Mouse (Mus musculus): ENCODE data around the gene Fgfr2. TPM values are rescaled to one million over a fixed set of nuclear protein-coding genes. Genes with fewer than 3 reads are reported as not detected.
A peak's percentile ranks its signal among the peaks of the same experiment; 100 is the strongest.

Gene Fgfr2
- polyA plus RNA-seq, 1 experiment from 2014 or later: 81.1 TPM

DNA sequence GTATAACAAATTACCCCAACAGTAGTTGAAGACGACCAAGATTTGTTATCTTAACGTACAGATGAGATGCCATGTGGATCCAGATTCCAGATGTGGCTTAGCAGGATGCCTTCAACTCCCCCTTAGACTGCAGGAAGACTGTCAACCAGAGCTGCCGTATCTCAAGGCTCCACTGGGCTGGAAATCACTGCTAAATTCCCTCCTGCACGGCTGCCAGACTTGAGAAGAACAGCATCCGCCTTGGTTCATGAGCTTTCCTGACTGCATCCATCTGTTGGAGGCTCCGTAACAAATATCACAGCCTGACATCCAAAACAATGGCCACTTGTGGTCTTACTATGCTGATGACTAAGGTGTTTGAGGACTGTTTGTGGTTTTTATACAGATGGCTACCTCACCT, 635.8 kb downstream of the Fgfr2 start:
- WGBS: 54% methylated on average over 6 of the region's 6 CpGs
- H3K9me3 ChIP-seq (replicated peaks): no peaks in the 10 kb centered on the region
- H3K36me3 ChIP-seq: no peaks in the 10 kb centered on the region
- no peak overlapping the region for H3K4me2 ChIP-seq (replicated peaks)
- peaks cover 10% of the 10 kb centered on the region for H3K4me1 ChIP-seq
- no peak overlapping the region for H3K4me3 ChIP-seq
- no peak for ATAC-seq (ENCODE audit: low FRiP score)
- no peaks in the 10 kb centered on the region for H3K27me3 ChIP-seq
- H3K27ac ChIP-seq: no peak overlapping the region
- H3K9ac ChIP-seq: no peak overlapping the region

DNA sequence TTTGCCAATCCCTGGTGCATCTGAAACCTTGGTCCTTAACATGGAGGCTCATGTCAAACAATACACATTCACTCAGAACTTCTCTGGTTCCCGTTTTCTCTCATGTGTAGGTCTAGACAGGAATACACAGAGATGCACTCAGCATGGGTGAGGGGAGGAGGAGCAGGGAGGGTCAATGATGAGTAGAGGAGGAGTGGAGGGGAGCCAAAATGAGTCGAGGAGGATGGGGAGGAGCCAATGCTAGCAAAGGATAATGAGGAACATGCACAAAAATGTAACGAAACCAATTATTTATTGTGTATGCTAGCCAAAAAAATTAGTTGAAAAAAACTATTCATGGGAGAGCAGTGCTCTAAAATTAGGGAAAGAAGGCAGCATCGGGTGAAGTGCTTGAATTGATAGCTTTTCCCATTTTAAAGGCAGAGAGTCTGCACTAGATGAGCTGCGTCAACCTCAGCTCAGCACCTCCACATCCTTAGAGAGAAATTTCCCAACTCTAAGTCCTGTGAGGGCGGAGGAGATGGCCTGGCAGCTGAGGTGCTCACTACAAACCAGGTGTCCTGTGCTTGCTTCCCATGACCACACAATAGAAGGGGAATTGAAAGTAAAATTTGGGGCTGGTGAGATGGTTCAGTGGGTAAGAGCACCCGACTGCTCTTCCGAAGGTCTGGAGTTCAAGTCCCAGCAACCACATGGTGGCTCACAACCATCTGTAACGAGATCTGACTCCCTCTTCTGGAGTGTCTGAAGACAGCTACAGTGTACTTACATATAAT, 636.6 kb downstream of the Fgfr2 start:
- H3K36me3 ChIP-seq: no peaks in the 10 kb centered on the region
- H3K4me2 ChIP-seq (replicated peaks): no peak overlapping the region
- H3K27ac ChIP-seq: no peak overlapping the region
- no peak overlapping the region for H3K9ac ChIP-seq
- H3K4me1 ChIP-seq: peaks cover 10% of the 10 kb centered on the region
- H3K27me3 ChIP-seq: no peaks in the 10 kb centered on the region
- no peaks in the 10 kb centered on the region for H3K9me3 ChIP-seq (replicated peaks)
- no peak overlapping the region for H3K4me3 ChIP-seq
- ATAC-seq (ENCODE audit: low FRiP score): no peak
- 91% methylated on average over 9 of the region's 9 CpGs for WGBS

DNA sequence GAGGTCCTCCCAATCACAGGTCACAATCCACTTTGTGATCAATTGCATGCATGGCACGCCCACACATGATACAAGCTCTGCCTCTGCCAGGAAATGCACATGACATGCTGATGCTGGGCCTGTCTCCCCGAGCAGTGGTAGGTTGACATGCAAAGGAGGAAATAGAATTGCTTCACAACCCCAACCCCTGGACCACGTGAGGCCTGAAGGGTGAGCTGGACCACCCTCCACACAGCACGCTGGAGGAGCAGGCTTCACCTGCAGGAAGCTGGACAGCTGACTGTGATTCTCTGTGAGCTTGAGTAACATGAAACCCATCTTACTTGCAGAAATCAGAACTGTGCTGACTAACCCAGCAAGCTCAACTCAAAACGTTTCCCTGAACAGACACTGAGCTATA, 638.7 kb downstream of the Fgfr2 start:
- WGBS: 71% methylated on average over 5 of the region's 5 CpGs
- ATAC-seq (ENCODE audit: low FRiP score): no peak
- Histone ChIP-seq H3K27me3 (no peaks in the 10 kb centered on the region), H3K36me3 (no peaks in the 10 kb centered on the region), H3K4me1 (peaks cover 8% of the 10 kb centered on the region; the same call in 1 of the 2 replicates), H3K4me2 (replicated peaks) (no peak overlapping the region), H3K27ac (no peak overlapping the region), H3K9me3 (replicated peaks) (no peaks in the 10 kb centered on the region), H3K4me3 (no peak overlapping the region), H3K9ac (no peak overlapping the region)

DNA sequence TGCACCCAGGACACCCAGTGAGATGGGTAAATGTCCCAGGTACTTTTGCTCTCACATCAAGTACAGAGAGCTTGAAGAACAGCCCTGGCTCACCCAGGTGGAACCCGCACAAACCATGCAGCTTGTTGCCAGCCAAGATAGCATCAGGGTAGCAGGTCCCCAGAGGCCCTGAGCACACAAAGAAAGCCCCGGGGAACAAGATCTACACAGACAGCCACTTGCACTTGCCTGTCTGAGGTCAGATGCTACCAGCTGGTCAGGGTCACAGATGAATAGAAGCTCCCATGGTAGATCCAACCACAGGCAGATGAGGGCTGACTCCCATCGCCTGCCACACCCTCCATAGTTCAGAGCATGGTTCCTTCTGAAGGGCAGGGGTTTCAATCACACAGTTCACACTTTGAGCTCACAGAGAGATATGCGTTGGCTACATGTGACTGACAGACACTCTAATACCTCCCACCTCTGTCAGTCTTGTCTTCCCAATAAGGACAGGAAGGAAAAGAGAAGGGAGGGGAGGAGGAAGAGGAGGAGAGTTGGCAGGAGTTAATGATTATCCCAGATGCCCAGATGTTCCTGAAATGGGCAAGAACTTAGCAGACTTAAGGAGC, 642.3 kb downstream of the Fgfr2 start:
- no peak overlapping the region for H3K9ac ChIP-seq
- no peak for ATAC-seq (ENCODE audit: low FRiP score)
- H3K4me1 ChIP-seq: peaks cover 24% of the 10 kb centered on the region
- no peaks in the 10 kb centered on the region for H3K9me3 ChIP-seq (replicated peaks)
- H3K27ac ChIP-seq: no peak overlapping the region
- no peaks in the 10 kb centered on the region for H3K36me3 ChIP-seq
- 52% methylated on average over 4 of the region's 4 CpGs for WGBS
- no peak overlapping the region for H3K4me3 ChIP-seq
- no peaks in the 10 kb centered on the region for H3K27me3 ChIP-seq
- no peak overlapping the region for H3K4me2 ChIP-seq (replicated peaks)

DNA sequence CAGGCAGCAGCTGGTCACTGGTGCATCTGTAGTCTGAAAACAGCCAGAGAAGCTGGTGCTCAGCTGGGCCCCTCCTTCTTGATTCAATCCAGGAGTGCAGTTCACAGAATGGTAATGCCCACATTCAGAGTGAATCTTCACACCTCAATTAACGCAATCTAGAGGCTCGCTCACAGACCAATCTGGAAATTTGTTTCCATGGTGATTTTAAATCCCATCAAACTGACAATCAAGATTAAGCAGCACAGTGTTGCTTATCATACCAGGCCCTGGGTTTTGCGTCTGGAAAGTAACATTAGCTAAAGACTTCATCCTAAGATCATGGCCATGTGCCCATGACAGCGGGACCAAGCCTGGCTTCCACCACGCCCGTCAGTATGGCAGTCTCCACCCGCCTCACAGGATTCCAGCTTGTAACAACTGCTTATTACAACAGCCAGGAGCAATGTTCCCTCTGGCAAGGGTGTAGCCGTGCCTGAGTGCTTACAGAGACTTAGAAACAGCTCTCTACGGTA, 644.8 kb downstream of the Fgfr2 start:
- Histone ChIP-seq H3K9me3 (replicated peaks) (no peaks in the 10 kb centered on the region), H3K4me1 (peaks cover 22% of the 10 kb centered on the region), H3K4me2 (replicated peaks) (no peak overlapping the region), H3K27me3 (no peaks in the 10 kb centered on the region), H3K9ac (no peak overlapping the region), H3K27ac (peak overlapping the region; percentile 70), H3K4me3 (no peak overlapping the region), H3K36me3 (no peaks in the 10 kb centered on the region)
- WGBS: 73% methylated on average over 9 of the region's 9 CpGs
- no peak for ATAC-seq (ENCODE audit: low FRiP score)

DNA sequence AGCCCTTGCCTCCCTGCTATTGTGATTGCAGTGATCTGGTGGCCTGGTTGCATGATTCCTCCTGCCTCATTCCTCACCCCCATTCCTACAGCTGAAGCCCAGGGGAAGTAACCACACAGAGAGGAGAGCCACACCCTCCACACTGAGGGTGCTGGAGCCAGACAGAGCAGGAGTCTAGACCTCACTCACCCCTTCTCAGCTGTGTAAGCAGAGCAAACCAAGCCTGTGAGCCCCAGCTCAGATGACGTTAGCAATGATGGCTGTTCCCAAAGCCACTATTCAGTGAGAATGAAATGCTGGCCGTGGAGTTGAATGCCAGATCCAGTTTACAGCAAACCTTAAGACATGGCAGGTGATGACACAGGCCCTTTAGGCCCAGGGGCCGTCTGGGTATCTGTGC, 645.4 kb downstream of the Fgfr2 start:
- 56% methylated on average over 3 of the region's 3 CpGs for WGBS

DNA sequence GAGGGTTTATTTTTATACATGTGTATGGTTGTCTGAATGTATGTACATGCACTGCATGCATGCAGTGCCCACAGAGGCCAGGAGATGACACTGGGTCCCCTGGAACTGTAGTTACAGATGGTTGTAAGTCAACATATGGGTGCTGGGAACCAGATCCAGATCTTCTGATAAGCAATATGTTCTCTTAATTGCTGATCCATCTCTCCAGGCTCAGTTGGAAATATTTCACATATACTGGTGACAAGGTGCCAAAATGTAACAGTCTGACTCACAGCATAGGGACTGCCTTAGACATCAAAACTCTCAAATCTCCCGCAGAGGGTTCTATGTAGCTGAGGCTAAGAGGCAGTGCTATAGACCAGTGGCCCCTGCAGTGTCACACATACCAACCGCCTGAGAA, 646.7 kb downstream of the Fgfr2 start:
- no peak overlapping the region for H3K4me3 ChIP-seq
- H3K27me3 ChIP-seq: no peaks in the 10 kb centered on the region
- H3K9me3 ChIP-seq (replicated peaks): no peaks in the 10 kb centered on the region
- H3K36me3 ChIP-seq: no peaks in the 10 kb centered on the region
- H3K9ac ChIP-seq: no peak overlapping the region
- WGBS: 88% methylated on average over 2 of the region's 2 CpGs
- no peak overlapping the region for H3K4me2 ChIP-seq (replicated peaks)
- H3K27ac ChIP-seq: no peak overlapping the region
- ATAC-seq (ENCODE audit: low FRiP score): no peak
- peaks cover 22% of the 10 kb centered on the region for H3K4me1 ChIP-seq

More for the DNA sequence above, 645.4 kb downstream of the Fgfr2 start:
- Histone ChIP-seq H3K27me3 (no peaks in the 10 kb centered on the region), H3K9me3 (replicated peaks) (no peaks in the 10 kb centered on the region), H3K36me3 (no peaks in the 10 kb centered on the region), H3K4me3 (no peak overlapping the region), H3K27ac (peak overlapping the region; percentile 70), H3K9ac (no peak overlapping the region), H3K4me2 (replicated peaks) (no peak overlapping the region), H3K4me1 (peaks cover 22% of the 10 kb centered on the region)
- no peak for ATAC-seq (ENCODE audit: low FRiP score)

DNA sequence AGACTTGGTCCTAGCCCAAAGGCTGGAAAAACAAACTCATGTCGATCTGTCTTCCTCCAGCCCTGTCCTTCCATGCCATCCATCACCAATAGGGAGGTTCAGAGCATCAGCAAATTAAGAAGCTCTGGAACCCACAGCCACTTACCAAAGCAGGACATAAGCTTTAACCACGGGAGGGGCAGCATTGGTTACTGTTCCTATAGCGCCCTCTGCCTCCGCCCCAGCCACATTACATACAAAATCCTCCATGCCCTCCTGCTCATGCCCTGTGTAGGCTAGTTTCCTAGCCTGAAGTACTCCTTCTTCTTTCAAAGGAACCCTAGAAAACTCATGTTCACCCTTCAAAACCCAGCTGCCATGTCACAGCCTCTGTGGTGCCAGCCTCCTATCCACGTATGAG, 648.1 kb downstream of the Fgfr2 start:
- Histone ChIP-seq H3K9ac (no peak overlapping the region), H3K27me3 (no peaks in the 10 kb centered on the region), H3K4me2 (replicated peaks) (no peak overlapping the region), H3K36me3 (no peaks in the 10 kb centered on the region), H3K27ac (no peak overlapping the region), H3K4me1 (peaks cover 16% of the 10 kb centered on the region), H3K9me3 (replicated peaks) (no peaks in the 10 kb centered on the region), H3K4me3 (no peak overlapping the region)
- ATAC-seq (ENCODE audit: low FRiP score): no peak
- WGBS: 21% methylated on average over 5 of the region's 5 CpGs

DNA sequence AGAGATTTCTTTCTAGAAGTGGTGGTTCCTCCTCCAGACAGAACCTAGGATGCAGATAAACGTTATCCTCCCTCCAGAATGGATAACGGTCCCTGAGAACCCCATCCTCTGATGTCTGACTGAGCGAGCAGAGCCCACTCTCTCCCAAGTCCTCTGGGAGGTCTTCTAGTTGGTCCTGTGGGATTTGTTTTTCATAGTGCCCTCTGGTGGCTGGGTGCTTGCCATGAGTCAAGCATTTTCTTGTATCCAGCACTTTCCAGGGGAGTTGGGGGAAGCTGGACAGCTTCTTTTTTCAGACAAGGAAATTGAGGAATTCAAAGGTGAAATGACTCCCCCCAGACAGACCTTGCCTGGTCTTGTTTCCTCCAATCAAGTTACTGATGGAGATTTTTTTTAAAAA, 651.8 kb downstream of the Fgfr2 start:
- Histone ChIP-seq H3K4me2 (replicated peaks) (no peak overlapping the region), H3K4me1 (0 out of 2 replicates have a peak, but pooled peaks cover 2% of the 10 kb centered on the region), H3K9ac (no peak overlapping the region), H3K27ac (no peak overlapping the region), H3K36me3 (no peaks in the 10 kb centered on the region), H3K27me3 (no peaks in the 10 kb centered on the region), H3K9me3 (replicated peaks) (no peaks in the 10 kb centered on the region), H3K4me3 (no peak overlapping the region)
- WGBS: 57% methylated on average over 3 of the region's 3 CpGs
- ATAC-seq (ENCODE audit: low FRiP score): no peak

DNA sequence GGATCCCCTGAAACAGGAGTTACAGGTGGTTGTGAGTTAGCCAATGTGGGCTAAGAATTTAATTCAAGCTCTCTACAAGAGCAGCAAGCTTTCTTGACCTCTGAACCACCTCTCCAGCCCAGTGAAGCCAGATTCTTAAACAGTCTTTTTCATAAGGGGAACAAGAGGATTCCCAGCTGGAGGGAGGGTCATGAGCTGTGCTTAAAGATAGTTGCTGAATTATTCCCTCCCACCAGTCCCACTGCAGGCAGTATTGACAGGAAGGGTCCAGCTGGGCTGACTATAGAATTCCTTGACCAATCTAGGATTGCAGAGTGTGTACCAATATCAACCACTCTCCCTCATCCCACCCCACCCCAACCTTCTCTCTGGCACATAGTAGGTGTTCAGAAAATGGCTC, 654.8 kb downstream of the Fgfr2 start:
- no peaks in the 10 kb centered on the region for H3K36me3 ChIP-seq
- H3K27me3 ChIP-seq: no peaks in the 10 kb centered on the region
- H3K4me3 ChIP-seq: no peak overlapping the region
- H3K9me3 ChIP-seq (replicated peaks): no peaks in the 10 kb centered on the region
- no peak overlapping the region for H3K4me2 ChIP-seq (replicated peaks)
- no peak overlapping the region for H3K27ac ChIP-seq
- ATAC-seq (ENCODE audit: low FRiP score): no peak
- 0 out of 2 replicates have a peak, but pooled peaks cover 2% of the 10 kb centered on the region for H3K4me1 ChIP-seq
- H3K9ac ChIP-seq: no peak overlapping the region

DNA sequence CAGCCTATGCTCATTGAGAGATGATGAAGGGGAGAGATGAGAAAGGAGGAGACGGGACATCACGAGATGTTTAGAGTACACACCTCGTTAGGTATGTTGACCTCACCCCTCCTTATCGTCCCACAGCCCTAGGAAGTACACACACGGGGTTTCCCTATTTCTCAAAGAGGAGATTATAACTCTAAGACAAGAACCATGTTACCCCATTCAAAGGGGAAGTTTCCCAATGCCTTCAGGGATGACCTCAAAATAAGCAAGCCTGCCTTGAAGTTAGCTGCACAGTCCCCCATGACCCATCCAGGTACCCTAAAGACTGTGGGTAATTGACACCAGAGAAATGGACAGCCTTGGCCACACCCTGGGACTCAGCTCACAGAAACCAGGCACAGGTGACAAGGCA, 657.3 kb downstream of the Fgfr2 start:
- Histone ChIP-seq H3K4me3 (no peak overlapping the region), H3K4me2 (replicated peaks) (no peak overlapping the region), H3K27ac (no peak overlapping the region; the same call in 1 of the 2 replicates), H3K4me1 (0 out of 2 replicates have a peak, but pooled peaks cover 2% of the 10 kb centered on the region), H3K36me3 (no peaks in the 10 kb centered on the region), H3K9ac (no peak overlapping the region), H3K27me3 (no peaks in the 10 kb centered on the region), H3K9me3 (replicated peaks) (no peaks in the 10 kb centered on the region)
- no peak for ATAC-seq (ENCODE audit: low FRiP score)
- WGBS: 95% methylated on average over 5 of the region's 5 CpGs

DNA sequence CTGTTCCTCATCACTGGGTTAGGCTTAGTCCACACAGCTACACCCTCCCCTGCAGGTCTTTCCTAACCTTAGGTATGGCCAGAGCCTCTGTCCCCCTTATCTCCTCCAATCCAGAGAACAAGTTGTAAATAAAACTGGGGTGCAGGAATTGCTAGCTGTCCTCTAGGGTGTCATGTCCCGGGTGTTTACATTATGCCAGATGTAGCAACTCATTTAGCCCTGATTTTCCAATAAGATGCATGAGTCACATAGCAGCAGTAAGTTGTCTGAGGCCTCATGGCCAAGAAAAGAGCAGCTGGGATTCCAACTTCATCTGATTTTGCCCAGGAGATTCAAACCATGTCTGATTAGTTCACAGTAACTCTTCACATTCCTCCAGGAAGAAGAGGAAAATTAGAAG, 658.3 kb downstream of the Fgfr2 start:
- Histone ChIP-seq H3K36me3 (no peaks in the 10 kb centered on the region), H3K9ac (no peak overlapping the region), H3K9me3 (replicated peaks) (no peaks in the 10 kb centered on the region), H3K27me3 (no peaks in the 10 kb centered on the region), H3K4me3 (no peak overlapping the region), H3K4me1 (0 out of 2 replicates have a peak, but pooled peaks cover 2% of the 10 kb centered on the region), H3K27ac (no peak overlapping the region), H3K4me2 (replicated peaks) (no peak overlapping the region)
- ATAC-seq (ENCODE audit: low FRiP score): no peak
- WGBS: 91% methylated on average over 1 of the region's 1 CpGs

DNA sequence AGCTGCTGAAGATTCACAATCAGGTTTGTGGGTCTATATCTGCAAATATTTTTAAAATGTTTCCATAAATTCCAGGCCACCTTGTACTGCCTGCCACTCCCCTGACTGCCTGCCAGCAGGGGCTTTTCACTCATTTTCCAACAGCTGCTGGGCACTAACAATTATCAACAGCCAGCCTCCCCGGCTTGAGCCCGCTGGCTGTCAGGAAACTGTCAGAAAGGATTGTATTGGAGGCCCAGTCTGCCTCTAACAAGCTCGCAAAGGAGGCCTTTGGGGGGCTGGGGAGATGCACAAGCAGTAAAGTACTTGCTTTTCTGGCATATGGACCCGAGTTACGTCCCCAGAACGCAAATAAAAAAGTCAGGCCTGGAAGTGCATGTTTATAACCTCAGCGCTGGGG, 664.7 kb downstream of the Fgfr2 start:
- H3K27me3 ChIP-seq: no peaks in the 10 kb centered on the region
- no peak overlapping the region for H3K9ac ChIP-seq
- WGBS: 30% methylated on average over 7 of the region's 7 CpGs
- no peak overlapping the region for H3K4me3 ChIP-seq
- H3K36me3 ChIP-seq: no peaks in the 10 kb centered on the region
- ATAC-seq (ENCODE audit: low FRiP score): peak; percentile 40; the same call in 1 of the 2 replicates
- H3K27ac ChIP-seq: peak overlapping the region; percentile 67
- H3K9me3 ChIP-seq (replicated peaks): no peaks in the 10 kb centered on the region
- H3K4me2 ChIP-seq (replicated peaks): no peak overlapping the region
- H3K4me1 ChIP-seq: peaks cover 12% of the 10 kb centered on the region

Measured in hindbrain, embryonic 12.5 days (tissue).